Mouse (Mus musculus): ENCODE measurements around the gene Epb41l4b. TPM values are rescaled to one million over a fixed set of nuclear protein-coding genes. Genes with fewer than 3 reads are reported as not detected.

The Epb41l4b gene
- polyA plus RNA-seq, 1 experiment from 2014 or later = 13.9 TPM

DNA sequence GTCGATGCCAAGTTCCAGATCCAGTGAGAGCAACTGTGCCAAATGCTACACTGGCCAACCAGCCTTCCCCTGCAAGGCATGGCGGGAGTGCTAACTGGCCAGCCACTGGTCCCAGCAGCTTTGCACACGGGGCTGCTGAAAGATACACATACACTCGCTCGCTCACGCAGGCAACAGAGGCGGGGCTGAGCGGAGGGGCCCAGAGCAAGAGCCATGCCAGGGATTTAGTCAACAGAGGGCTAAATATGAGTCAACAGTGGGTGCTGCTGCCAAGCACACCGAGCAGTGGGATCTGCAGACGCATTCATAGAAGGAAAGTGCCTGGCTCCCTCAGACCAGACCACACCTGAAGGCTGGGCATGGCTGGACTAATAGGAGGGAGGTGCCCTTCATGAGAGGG is 3.8 kb downstream of the Epb41l4b start:
- Histone ChIP-seq H3K9me3 (ENCODE audit: control insufficient read depth, low read length) (no peaks in the 10 kb centered on the region), H3K4me2 (ENCODE audit: low read depth, low read length) (peak overlapping the region; percentile 43), H3K9ac (ENCODE audit: low read depth, low read length) (peak overlapping the region; percentile 9; the same call in 1 of the 2 replicates), H3K4me1 (ENCODE audit: control insufficient read depth, insufficient read depth, low read length) (peaks cover 40% of the 10 kb centered on the region), H3K27ac (ENCODE audit: low read length) (peak overlapping the region; percentile 65), H3K4me3 (ENCODE audit: low read length) (peak overlapping the region; percentile 15), H3K36me3 (ENCODE audit: control insufficient read depth, insufficient read depth, low read length) (no peaks in the 10 kb centered on the region), H3K27me3 (replicated peaks; ENCODE audit: control insufficient read depth, insufficient read depth, low read length) (peaks cover 3% of the 10 kb centered on the region)
- WGBS = 30% methylated on average over 10 of the region's 10 CpGs
- peak; percentile 49 for ATAC-seq

DNA sequence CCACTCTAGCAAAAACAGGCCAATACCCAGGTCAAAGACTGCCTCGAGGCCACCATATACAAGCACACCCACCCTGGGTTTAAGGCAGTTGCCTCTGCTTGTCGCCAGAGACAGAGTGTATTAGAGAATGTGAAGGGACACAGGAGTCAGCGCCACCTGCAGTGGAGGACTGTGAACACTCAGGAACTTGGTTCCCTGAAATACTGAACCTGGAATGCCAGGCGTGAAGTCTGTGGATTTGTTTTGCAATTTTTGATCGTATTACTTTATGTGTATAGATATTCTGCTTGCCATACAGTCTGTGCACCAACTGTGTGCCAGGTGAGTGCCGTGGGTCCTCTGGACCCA is 5.2 kb downstream of the Epb41l4b start:
- Histone ChIP-seq H3K36me3 (ENCODE audit: control insufficient read depth, insufficient read depth, low read length) (no peaks in the 10 kb centered on the region), H3K27ac (ENCODE audit: low read length) (0 out of 2 replicates have a peak overlapping the region, but pooled peaks have one; percentile 36), H3K27me3 (replicated peaks; ENCODE audit: control insufficient read depth, insufficient read depth, low read length) (peaks cover 3% of the 10 kb centered on the region), H3K4me1 (ENCODE audit: control insufficient read depth, insufficient read depth, low read length) (peaks cover 41% of the 10 kb centered on the region), H3K4me3 (ENCODE audit: low read length) (0 out of 2 replicates have a peak overlapping the region, but pooled peaks have one; percentile 9), H3K9ac (ENCODE audit: low read depth, low read length) (0 out of 2 replicates have a peak overlapping the region, but pooled peaks have one; percentile 26), H3K9me3 (ENCODE audit: control insufficient read depth, low read length) (no peaks in the 10 kb centered on the region), H3K4me2 (ENCODE audit: low read depth, low read length) (peak overlapping the region; percentile 21; the same call in 1 of the 2 replicates)
- 67% methylated on average over 6 of the region's 6 CpGs for whole genome bisulfite sequencing
- ATAC-seq = no peak

DNA sequence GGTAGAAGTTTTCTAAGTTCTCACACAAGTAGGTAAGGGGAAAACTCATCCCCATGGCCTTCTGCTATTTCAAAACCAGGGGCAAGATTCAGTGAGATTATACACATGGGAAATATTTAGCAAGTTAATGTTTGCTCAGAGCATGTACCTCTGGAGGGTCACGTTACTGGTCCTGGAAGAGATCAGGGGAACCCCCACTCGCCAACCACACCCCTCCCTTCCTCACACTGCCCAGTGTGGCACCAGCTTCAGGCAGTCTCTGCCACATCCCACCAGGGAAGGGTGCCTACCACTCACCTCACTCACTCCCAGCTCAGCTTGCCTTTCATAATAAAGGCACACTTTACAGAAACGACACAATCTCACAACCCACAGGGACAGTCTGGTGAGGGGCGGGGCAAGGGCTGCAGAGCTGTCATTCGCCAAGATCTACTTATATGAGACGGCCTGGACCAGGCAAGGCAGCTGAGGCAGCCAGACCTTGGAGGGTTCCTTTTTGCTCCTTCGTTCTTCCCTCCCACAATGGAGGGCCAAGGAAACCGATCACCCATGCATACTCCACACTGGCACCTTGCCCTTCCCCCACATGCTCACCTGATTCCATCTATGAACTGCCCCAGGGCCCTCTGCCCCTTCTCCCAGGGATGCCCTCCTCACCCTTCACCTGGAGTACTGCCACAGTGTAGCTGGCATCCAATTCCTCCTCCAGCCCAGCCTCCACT is 5.7 kb downstream of the Epb41l4b start:
- H3K4me3 ChIP-seq (ENCODE audit: low read length) = 0 out of 2 replicates have a peak overlapping the region, but pooled peaks have one; percentile 9
- 0 out of 2 replicates have a peak overlapping the region, but pooled peaks have one; percentile 26 for H3K9ac ChIP-seq (ENCODE audit: low read depth, low read length)
- H3K27ac ChIP-seq (ENCODE audit: low read length) = peak overlapping the region; percentile 36; the same call in 1 of the 2 replicates
- 52% methylated on average over 8 of the region's 8 CpGs for WGBS
- H3K4me2 ChIP-seq (ENCODE audit: low read depth, low read length) = peak overlapping the region; percentile 21; the same call in 1 of the 2 replicates
- H3K4me1 ChIP-seq (ENCODE audit: control insufficient read depth, insufficient read depth, low read length) = peaks cover 44% of the 10 kb centered on the region
- H3K36me3 ChIP-seq (ENCODE audit: control insufficient read depth, insufficient read depth, low read length) = no peaks in the 10 kb centered on the region
- peaks cover 3% of the 10 kb centered on the region for H3K27me3 ChIP-seq (replicated peaks; ENCODE audit: control insufficient read depth, insufficient read depth, low read length)
- peak; percentile 19; the same call in 1 of the 2 replicates for ATAC-seq
- no peaks in the 10 kb centered on the region for H3K9me3 ChIP-seq (ENCODE audit: control insufficient read depth, low read length)

DNA sequence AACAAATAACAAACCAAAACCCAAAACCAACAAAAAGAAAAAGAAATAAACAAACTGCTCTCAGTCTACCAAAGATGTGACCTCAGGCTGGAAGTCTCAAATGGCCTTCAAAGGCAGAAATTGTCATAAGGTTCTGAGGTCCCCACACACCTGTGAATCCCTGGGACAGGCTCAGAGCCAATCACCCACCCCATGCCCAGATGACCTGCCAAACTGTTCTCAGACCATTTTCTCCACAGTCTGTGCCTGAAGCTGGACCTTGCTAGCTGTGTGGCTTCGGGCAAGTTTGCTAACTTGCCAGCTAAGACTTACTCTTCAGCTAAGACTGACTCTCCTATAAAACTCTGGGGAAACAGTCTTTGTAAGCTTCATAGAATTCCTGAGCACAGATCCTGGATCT is 7.8 kb downstream of the Epb41l4b start:
- Histone ChIP-seq H3K4me2 (ENCODE audit: low read depth, low read length) (no peak overlapping the region), H3K4me3 (ENCODE audit: low read length) (no peak overlapping the region), H3K36me3 (ENCODE audit: control insufficient read depth, insufficient read depth, low read length) (no peaks in the 10 kb centered on the region), H3K4me1 (ENCODE audit: control insufficient read depth, insufficient read depth, low read length) (peaks cover 54% of the 10 kb centered on the region), H3K9ac (ENCODE audit: low read depth, low read length) (no peak overlapping the region), H3K9me3 (ENCODE audit: control insufficient read depth, low read length) (no peaks in the 10 kb centered on the region), H3K27ac (ENCODE audit: low read length) (0 out of 2 replicates have a peak overlapping the region, but pooled peaks have one; percentile 24), H3K27me3 (replicated peaks; ENCODE audit: control insufficient read depth, insufficient read depth, low read length) (no peaks in the 10 kb centered on the region)
- 73% methylated on average over 1 of the region's 1 CpGs for WGBS
- no peak for ATAC-seq

DNA sequence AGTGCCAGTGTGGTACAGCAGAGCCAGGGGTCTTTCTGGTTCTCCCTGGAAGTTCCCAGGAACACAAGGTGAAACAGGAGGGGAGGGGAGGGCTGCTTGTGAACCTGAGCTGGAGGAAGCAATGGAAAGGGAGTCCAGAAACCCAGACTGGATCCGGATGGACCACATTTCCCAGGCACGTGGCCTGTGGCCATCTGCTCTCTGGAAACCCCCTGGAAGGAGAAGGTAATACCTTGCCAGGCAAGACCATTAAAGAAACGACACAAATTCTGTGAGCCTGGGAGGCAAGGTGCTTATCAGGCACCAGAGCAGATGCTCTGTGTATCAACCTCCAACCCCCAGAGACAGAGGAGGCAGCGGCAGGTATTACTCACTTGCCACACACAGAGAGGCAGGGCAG is 8.7 kb downstream of the Epb41l4b start:
- Histone ChIP-seq H3K4me2 (ENCODE audit: low read depth, low read length) (no peak overlapping the region), H3K27ac (ENCODE audit: low read length) (0 out of 2 replicates have a peak overlapping the region, but pooled peaks have one; percentile 51), H3K27me3 (replicated peaks; ENCODE audit: control insufficient read depth, insufficient read depth, low read length) (no peaks in the 10 kb centered on the region), H3K4me3 (ENCODE audit: low read length) (no peak overlapping the region), H3K36me3 (ENCODE audit: control insufficient read depth, insufficient read depth, low read length) (no peaks in the 10 kb centered on the region), H3K9me3 (ENCODE audit: control insufficient read depth, low read length) (no peaks in the 10 kb centered on the region), H3K4me1 (ENCODE audit: control insufficient read depth, insufficient read depth, low read length) (peaks cover 54% of the 10 kb centered on the region), H3K9ac (ENCODE audit: low read depth, low read length) (no peak overlapping the region)
- 36% methylated on average over 4 of the region's 4 CpGs for WGBS
- ATAC-seq = no peak

DNA sequence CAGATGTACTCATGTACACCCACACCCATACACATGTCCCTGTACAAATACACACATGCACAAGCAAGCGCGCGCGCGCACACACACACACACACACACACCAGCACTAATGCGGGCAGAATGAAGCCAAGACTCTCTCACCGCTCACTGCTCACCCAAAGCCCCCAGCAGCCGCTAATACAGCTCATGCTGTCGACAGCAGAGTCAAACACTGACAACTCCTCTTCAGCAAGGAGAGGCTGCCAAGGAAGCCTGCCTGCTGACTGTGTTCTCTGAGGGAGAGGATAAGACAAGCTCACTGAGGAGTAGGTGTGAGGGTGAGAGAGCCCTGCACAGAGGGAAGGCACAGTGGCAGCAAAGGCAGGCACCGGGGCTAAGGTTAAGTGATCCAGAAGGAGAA is 11.4 kb downstream of the Epb41l4b start:
- H3K27ac ChIP-seq (ENCODE audit: low read length) = peak overlapping the region; percentile 43
- no peaks in the 10 kb centered on the region for H3K9me3 ChIP-seq (ENCODE audit: control insufficient read depth, low read length)
- H3K4me2 ChIP-seq (ENCODE audit: low read depth, low read length) = no peak overlapping the region
- H3K36me3 ChIP-seq (ENCODE audit: control insufficient read depth, insufficient read depth, low read length) = no peaks in the 10 kb centered on the region
- no peak for ATAC-seq
- no peak overlapping the region for H3K4me3 ChIP-seq (ENCODE audit: low read length)
- peaks cover 48% of the 10 kb centered on the region for H3K4me1 ChIP-seq (ENCODE audit: control insufficient read depth, insufficient read depth, low read length)
- H3K27me3 ChIP-seq (replicated peaks; ENCODE audit: control insufficient read depth, insufficient read depth, low read length) = no peaks in the 10 kb centered on the region
- peak overlapping the region; percentile 33; the same call in 1 of the 2 replicates for H3K9ac ChIP-seq (ENCODE audit: low read depth, low read length)
- WGBS = 75% methylated on average over 10 of the region's 10 CpGs

DNA sequence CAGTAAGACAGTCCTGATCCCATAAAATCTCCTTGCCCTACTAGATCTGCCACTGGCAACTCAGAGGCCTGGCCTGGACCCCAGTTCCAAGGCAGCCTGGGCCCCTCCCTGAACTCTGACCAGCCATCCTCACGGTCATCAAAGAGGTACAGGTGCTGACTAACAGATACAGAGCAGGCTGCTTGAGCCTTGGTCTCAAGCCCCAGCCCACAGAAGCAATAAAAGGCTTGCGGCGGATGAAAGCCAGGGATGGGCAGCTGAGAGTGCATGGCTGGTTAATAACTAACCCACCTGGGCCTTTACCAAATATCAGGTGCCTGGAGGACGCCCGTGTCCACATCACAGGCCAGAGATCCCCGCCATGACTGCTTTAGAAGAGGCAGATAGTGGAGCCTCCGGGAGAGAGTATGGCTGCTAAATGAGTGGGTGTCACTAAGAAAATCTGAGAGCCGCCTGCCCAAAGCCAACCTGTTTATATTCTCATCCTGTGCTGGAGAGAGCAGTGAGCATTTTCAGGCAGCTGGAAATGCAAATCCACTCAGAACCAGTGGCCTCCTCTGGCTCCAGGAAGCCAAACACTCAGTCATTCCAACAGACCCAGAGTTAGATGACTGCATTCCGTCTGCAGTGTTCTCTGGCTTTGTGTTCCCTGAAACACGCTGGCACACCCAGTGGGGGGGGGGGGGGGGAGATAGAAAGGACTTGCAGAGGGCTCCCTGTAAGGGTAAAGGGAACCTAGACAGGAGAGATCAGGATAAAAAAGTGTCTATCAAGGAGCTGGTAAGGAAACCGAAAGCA is 13.3 kb downstream of the Epb41l4b start:
- Histone ChIP-seq H3K4me1 (ENCODE audit: control insufficient read depth, insufficient read depth, low read length) (peaks cover 48% of the 10 kb centered on the region), H3K27ac (ENCODE audit: low read length) (peak overlapping the region; percentile 93), H3K4me3 (ENCODE audit: low read length) (no peak overlapping the region), H3K9me3 (ENCODE audit: control insufficient read depth, low read length) (no peaks in the 10 kb centered on the region), H3K36me3 (ENCODE audit: control insufficient read depth, insufficient read depth, low read length) (no peaks in the 10 kb centered on the region), H3K9ac (ENCODE audit: low read depth, low read length) (no peak overlapping the region), H3K27me3 (replicated peaks; ENCODE audit: control insufficient read depth, insufficient read depth, low read length) (no peaks in the 10 kb centered on the region), H3K4me2 (ENCODE audit: low read depth, low read length) (peak overlapping the region; percentile 35)
- 39% methylated on average over 11 of the region's 11 CpGs for WGBS
- peak; percentile 91 for ATAC-seq

DNA sequence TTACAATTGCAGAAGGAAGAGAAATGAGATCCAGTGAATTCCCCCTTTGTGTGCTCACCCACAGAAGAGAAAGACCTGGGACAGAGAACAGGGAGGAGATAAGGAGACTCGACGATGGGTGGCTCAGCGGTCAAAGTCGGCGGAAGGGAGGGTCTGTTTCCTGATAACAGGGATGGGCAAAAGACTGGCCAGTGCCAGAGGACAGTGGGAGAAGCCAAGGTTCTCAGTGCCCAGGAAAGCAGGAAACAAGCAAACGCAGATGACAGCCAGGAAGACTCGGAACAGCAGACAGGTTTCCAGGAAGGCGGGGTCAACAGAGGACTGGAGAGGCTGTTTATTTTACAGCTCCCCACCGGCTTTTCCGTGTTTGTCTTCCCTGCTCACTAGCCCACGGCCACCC is 20.2 kb downstream of the Epb41l4b start:
- H3K27ac ChIP-seq (ENCODE audit: low read length) = peak overlapping the region; percentile 88
- H3K36me3 ChIP-seq (ENCODE audit: control insufficient read depth, insufficient read depth, low read length) = no peaks in the 10 kb centered on the region
- H3K4me3 ChIP-seq (ENCODE audit: low read length) = peak overlapping the region; percentile 12
- H3K9me3 ChIP-seq (ENCODE audit: control insufficient read depth, low read length) = no peaks in the 10 kb centered on the region
- H3K9ac ChIP-seq (ENCODE audit: low read depth, low read length) = 0 out of 2 replicates have a peak overlapping the region, but pooled peaks have one; percentile 24
- H3K4me2 ChIP-seq (ENCODE audit: low read depth, low read length) = peak overlapping the region; percentile 43
- WGBS = 21% methylated on average over 11 of the region's 11 CpGs
- ATAC-seq = peak; percentile 60
- H3K27me3 ChIP-seq (replicated peaks; ENCODE audit: control insufficient read depth, insufficient read depth, low read length) = no peaks in the 10 kb centered on the region
- H3K4me1 ChIP-seq (ENCODE audit: control insufficient read depth, insufficient read depth, low read length) = peaks cover 42% of the 10 kb centered on the region

DNA sequence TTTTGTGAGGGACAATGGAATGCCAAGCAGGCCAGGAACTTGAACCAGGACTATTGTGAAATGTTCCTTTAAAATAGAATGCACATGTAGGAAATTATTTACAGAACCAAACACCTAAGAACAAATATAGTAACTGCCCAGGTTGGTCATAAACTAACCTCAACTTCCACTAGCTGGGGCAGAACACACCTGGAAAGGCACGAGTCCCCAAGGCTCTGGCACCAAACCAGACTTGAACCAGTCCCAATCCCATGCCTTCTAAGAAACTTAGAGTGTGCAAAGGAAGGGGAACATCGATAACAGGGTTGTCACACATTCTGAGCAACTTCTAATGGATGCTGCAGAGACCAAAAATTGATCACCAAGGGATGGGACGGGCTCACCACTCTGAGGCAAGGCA is 21.1 kb downstream of the Epb41l4b start:
- no peak overlapping the region for H3K4me2 ChIP-seq (ENCODE audit: low read depth, low read length)
- H3K4me1 ChIP-seq (ENCODE audit: control insufficient read depth, insufficient read depth, low read length) = peaks cover 42% of the 10 kb centered on the region
- no peaks in the 10 kb centered on the region for H3K36me3 ChIP-seq (ENCODE audit: control insufficient read depth, insufficient read depth, low read length)
- no peak overlapping the region for H3K4me3 ChIP-seq (ENCODE audit: low read length)
- peak overlapping the region; percentile 88 for H3K27ac ChIP-seq (ENCODE audit: low read length)
- H3K27me3 ChIP-seq (replicated peaks; ENCODE audit: control insufficient read depth, insufficient read depth, low read length) = no peaks in the 10 kb centered on the region
- H3K9me3 ChIP-seq (ENCODE audit: control insufficient read depth, low read length) = no peaks in the 10 kb centered on the region
- WGBS = 65% methylated on average over 3 of the region's 3 CpGs
- no peak for ATAC-seq
- H3K9ac ChIP-seq (ENCODE audit: low read depth, low read length) = no peak overlapping the region
